Mouse (Mus musculus) spleen, adult 2 months (tissue): ENCODE results near the gene Pbp2.

Experiments
- CTCF ChIP-seq: fragments of 200-500 bp; IDR thresholded peaks from 2 replicates; pipeline ENCODE4 v1.5.1; 2011; ENCODE audit warnings: mild to moderate bottlenecking, inconsistent platforms; ENCODE audit not compliant: insufficient read depth, insufficient read length, insufficient replicate concordance; ENCODE audit errors: extremely low read depth
- POLR2A ChIP-seq: fragments of 200-500 bp; IDR thresholded peaks from 2 replicates; pipeline ENCODE4 v1.6.1; 2011; ENCODE audit warnings: low read depth, low read length, inconsistent platforms

GRCm38 (mm10) chr6:135312038-135312437 lies 1.8 kb upstream of the Pbp2 start:
- no peak for TF ChIP-seq CTCF
- TF ChIP-seq POLR2A, result no peak
